Mouse (Mus musculus) brain, embryonic 14.5 days (tissue): Measurements from ENCODE around the gene Epha4. TPM values are rescaled to one million over a fixed set of nuclear protein-coding genes. Genes with fewer than 3 reads are reported as not detected.

Source experiments
- DNase-seq: peaks from one replicate; pipeline ENCODE4 v3.0.0-alpha.2; 2011; ENCODE audit warnings: low read depth
- CTCF ChIP-seq: fragments of 200-500 bp; IDR thresholded peaks from 2 replicates; pipeline ENCODE4 v1.5.1; 2012; ENCODE audit warnings: inconsistent platforms, mild to moderate bottlenecking, moderate library complexity, borderline replicate concordance; ENCODE audit not compliant: insufficient read depth, insufficient read length; ENCODE audit errors: extremely low read depth
- POLR2A ChIP-seq: fragments of 200-500 bp; IDR thresholded peaks from 2 replicates; pipeline ENCODE4 v1.6.1; 2012; ENCODE audit warnings: mild to moderate bottlenecking, inconsistent platforms, borderline replicate concordance; ENCODE audit not compliant: poor library complexity, insufficient read depth, insufficient read length, severe bottlenecking; ENCODE audit errors: extremely low read depth
- polyA plus RNA-seq: library from polyadenylated mRNA; depleted of rRNA; stranded (reverse); fragments of >200 nt; gene quantifications from 2 replicates; pipeline ENCODE4 v1.2.3, GENCODE M21; 2012

Epha4 gene
- polyA plus RNA-seq, 1 experiment, result 56.5 TPM

DNA sequence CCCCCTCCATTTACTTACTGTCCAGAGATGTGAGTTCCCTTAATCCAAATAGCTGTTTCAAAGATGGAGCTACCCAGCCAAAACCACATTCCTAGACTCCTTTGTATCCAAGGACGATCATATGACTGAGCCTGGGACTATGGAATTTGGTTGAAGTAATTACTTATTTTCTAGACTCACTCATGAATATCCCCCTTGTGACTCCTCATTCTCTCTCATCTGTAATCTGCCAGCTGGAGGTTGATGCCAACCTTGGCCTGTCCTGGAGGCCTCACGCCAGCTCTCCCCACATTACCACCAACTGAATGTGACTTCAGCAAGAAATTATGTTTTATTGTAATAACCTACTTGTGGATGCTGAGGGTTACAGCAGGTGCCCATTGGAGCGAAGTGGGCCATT, 104.7 kb downstream of the Epha4 start:
- TF ChIP-seq POLR2A (no peak), CTCF (no peak)
- DNase-seq, result peak; percentile 86

DNA sequence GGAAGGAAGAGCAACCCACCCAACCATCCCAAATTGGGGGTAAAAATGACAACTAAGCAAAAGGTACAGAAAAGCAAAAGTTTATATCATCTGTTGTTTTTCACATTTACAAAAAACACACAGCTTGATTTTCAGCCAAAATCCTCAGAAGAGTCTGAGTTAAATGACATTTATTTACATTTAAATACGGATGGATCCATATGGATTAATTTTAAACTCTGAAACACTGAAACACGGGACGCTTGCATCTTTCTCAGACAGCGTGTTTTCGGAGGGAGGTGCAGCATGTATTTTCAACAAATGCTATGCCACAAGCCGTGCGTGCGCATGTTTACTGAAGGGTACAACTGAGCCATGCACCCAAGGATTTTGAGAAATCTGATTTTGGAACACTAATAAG, 105.4 kb downstream of the Epha4 start:
- peak; percentile 57 for DNase-seq
- no peak for TF ChIP-seq CTCF
- no peak for TF ChIP-seq POLR2A

DNA sequence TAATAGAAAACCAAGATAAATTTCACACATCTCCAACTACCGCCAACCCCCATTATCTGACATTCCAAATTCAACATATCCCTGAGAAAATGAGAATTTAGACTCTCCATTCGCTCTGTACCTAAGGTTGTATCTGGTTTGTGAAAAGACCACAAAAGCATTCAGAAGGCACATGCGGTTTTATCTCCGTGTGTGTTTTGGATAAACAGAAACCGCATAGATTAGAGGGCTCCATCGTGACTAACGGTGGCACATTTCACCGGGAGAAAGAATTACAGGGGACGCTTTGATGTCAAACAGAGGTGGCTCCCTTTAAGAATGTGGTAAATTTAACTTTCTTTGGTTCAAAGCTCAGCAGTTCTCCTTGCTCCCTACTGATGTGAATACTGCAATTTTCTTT, 107.5 kb downstream of the Epha4 start:
- TF ChIP-seq POLR2A (no peak), CTCF (no peak)

DNA sequence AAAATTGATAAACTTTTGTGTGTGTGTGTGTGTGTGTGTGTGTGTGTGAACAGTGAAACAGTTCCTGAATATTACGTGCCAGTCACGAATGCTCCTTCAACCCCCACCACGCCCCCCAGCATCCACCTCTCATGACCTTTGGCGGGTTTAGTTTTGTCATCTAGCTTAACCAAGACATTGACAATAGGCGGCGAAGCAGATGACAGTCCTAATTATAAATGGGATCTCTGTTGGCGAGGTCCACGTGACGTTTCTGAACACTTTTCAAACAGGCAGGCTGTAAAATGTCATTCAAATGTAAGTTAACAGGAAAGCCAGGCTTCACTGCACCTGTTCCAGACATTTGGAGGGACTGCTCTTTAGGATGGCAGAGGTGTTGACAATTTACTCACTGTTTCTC, 108.3 kb downstream of the Epha4 start:
- DNase-seq, result peak; percentile 73
- no peak for TF ChIP-seq POLR2A

More for the DNA sequence above, 107.5 kb downstream of the Epha4 start:
- DNase-seq, result no peak

DNA sequence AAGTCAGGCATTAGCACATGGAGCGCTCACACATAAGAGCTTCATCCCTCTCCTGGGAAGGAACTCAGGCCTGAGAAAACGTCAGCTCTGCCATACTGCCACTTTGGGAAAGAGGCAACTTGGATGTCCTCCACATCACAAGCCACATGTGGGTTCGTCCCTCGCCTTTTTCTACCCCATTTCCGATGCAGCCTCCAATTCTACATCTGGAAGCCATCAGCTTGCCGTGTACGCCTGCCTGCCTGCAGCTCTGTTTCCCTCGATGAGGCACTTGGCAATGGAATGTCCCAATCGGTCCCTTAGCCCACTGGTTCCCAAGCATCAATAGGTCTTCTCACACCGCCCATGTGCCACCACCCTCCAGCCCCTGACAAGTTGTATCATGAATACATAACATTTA, 110.4 kb downstream of the Epha4 start:
- no peak for DNase-seq
- TF ChIP-seq CTCF (no peak), POLR2A (no peak)

DNA sequence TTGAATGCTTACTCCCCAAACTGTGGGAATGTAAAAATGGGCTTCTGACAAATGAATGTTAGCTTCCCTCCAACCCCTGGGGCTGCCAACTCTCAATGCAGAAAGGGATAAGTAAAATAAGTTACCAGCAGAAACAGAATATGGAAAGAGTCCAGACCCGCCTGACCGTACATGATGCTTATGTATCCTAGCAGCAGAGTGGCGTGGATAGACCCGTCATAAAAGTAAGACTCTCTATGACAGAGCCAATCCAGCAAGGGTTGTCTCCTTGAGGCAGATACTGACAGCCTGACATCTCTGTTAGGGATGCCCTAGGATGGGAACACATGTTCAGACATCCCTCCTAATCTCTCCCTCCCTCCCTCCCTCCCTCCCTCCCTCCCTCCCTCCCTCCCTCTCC, 111.9 kb downstream of the Epha4 start:
- TF ChIP-seq POLR2A (no peak), CTCF (no peak)
- DNase-seq, result peak; percentile 51

DNA sequence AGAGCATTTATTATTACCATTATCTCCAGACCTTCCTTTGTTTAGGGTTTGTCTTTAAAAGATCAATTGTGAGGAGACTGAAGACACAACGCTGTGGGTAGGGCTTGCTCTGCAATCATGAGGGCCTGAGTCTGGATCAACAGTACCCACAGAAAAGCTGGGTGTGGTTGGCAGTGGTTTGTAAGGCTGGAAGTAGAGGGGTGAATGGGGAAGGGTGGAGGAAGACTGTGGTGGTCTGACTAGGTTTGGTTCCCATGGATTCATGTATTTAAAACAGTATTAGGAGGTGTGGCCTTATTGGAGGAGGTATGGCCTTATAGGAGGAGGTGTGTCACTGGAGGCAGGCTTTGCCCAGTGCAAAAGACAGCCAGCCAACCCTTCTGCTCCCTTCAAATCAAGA, 113.4 kb downstream of the Epha4 start:
- TF ChIP-seq POLR2A (no peak), CTCF (no peak)
- DNase-seq, result no peak

DNA sequence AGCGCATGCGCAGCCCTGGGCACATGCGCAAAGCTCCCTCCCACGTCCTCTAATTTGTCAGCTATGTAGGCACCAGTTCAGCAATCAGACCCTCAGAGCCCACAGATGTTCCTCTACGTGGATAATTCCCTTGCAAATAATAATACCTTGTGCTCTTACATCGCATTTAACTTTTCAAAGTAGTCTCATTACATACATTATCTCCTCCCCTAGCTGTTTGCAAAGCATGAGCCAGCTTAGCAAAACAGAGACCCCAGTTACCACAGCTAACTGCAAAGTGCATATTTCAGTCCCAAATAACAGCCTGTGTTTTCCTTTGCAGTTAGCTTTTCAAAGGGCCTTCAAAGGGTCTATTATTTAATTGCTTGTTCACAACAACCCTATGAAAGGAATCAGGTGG, 123.3 kb downstream of the Epha4 start:
- no peak for DNase-seq
- TF ChIP-seq CTCF (no peak), POLR2A (no peak)

DNA sequence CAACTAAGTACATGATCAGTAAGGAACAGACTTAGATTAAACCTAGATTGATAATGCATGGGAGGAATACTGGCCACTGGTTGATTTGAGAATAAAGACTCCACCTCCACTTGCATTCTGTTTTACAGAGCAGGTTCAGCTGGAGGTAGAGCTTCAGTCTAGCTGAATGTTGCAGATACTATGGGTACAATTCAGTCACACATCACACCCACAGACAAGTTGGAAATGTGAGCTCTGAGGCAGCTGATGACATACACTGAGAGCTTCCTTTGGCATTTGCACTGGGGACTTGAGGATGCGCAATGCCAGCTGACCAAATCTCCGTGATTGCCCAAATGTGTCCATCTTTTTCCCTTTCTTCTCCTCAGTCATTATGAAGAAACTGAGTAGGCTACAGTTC, 125.8 kb downstream of the Epha4 start:
- TF ChIP-seq POLR2A (no peak), CTCF (no peak)
- DNase-seq, result no peak

DNA sequence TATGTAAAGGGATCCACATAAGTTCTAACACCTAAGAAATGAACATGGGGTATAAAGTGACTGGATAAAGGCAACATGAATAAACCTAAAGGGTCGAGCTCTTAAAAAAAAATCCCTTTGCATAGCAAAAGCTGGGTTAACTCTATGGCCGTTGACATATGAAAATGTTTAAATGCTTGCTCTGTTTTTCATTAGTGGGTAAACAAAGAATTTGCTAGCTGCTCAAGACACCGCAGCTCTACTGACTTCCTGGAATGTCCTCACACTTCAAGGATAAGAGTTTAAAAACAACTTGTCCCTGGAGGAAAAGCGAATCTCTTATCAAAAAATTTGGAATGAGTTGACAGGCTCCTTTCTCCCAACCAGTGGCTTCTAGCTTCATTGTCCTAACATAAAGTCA, 126.3 kb downstream of the Epha4 start:
- no peak for DNase-seq

DNA sequence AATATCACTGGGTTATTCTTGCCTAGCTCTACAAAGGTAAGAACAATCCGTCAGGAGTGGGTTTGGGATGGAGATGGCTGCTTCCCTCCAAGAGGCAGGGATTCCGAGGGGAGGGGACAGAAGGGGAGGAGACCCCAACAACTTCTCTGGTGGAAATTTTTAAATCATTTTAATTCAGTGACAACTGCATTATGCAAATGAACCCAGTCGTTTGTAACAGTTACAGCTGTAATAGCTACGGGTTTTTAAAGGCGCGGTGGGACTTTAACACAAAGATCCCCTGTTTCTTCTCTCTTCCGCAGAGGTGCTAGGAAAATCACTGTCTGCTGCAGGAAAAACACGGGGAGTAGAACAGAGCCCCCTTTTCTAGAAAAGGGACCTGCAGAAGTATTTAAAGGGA, 129.3 kb downstream of the Epha4 start:
- TF ChIP-seq CTCF (no peak), POLR2A (no peak)
- DNase-seq, result peak; percentile 56

More for the DNA sequence above, 126.3 kb downstream of the Epha4 start:
- TF ChIP-seq POLR2A (no peak), CTCF (no peak)

DNA sequence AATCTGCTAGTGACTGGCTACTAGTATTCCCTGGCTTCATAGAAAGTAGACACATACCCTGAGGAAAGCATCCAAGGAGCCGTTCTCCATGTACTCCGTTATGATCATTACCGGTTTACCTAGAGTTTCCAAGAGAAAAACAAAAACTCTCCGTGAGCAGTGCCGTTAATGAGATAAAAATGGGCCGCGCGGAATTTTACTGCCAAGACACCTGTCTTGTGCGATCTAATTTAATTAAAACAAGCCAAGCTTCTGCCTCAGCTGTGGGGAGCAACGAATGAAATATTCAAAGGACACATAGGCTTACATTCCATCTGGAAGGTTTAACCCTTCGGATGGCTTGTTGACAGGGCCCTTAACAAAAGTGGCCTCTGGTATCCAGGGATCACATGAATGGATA, 131.4 kb downstream of the Epha4 start:
- TF ChIP-seq CTCF (no peak), POLR2A (no peak)
- DNase-seq, result peak; percentile 79

DNA sequence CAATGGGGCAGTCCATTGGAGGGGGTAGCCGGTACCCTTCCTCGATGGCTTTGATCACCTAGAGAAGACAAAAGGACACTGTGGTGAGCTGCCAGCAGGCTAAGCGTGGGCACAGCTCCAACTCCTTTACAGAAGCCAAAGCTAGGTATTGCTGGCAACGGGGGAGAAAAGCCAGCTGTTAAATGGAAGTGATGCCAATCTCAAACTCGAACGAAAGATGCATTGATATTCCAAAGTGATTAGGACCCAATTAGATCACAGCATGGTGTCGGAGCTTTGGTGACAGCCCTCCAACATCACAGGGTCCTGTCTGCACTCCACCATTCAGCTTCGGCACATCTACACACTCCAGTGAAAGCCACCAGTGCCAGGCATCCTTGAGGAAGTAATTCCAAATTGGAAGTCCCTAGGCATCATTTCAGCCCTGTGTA, 137.3 kb downstream of the Epha4 start:
- DNase-seq, result peak; percentile 88
- TF ChIP-seq POLR2A (no peak), CTCF (no peak)
